Mouse (Mus musculus) ES-E14 (cell line): ENCODE measurements at regions not wholly inside any gene's neighbourhood (a gene's known extent, or its start where the extent isn't known, plus 50 kb on each side); places are given as distances from the start of the nearest gene placed in this dataset.

ENCODE experiments used
- DNase-seq: peaks from one replicate; pipeline ENCODE4 v3.0.0-alpha.2; 2013; ENCODE audit warnings: low read depth, low spot score
- H3K27ac ChIP-seq: 2 replicates; pipeline ENCODE4 v1.5.1; 2012; ENCODE audit warnings: low read depth, mild to moderate bottlenecking, low read length, moderate library complexity, mixed read lengths; ENCODE audit not compliant: poor library complexity, insufficient read depth, severe bottlenecking
- H3K36me3 ChIP-seq: 2 replicates; pipeline ENCODE4 v1.6.1; 2012; ENCODE audit warnings: mild to moderate bottlenecking, low read length, moderate library complexity, mixed read lengths; ENCODE audit not compliant: control insufficient read depth, poor library complexity, insufficient read depth, severe bottlenecking
- H3K4me1 ChIP-seq, 2 experiments: fragments of 150-350 bp in 1 of 2; sonication (generic) in 1 of 2; 2 replicates each; pipeline ENCODE4 v1.6.1; 2012; ENCODE audit warnings: low read length in 2 of 2, mild to moderate bottlenecking in 1 of 2, mixed read lengths in 1 of 2; ENCODE audit not compliant: control insufficient read depth in 2 of 2, insufficient read depth in 2 of 2, poor library complexity in 1 of 2
- H3K4me3 ChIP-seq, 2 experiments: fragments of 150-350 bp in 1 of 2; sonication (generic) in 1 of 2; 2 replicates each; pipeline ENCODE4 v1.5.1; 2012; ENCODE audit warnings: low read length in 2 of 2, low read depth in 1 of 2, mild to moderate bottlenecking in 1 of 2, mixed read lengths in 1 of 2; ENCODE audit not compliant: insufficient read depth in 1 of 2, poor library complexity in 1 of 2, severe bottlenecking in 1 of 2
- H3K9ac ChIP-seq: 2 replicates; pipeline ENCODE4 v1.6.1; 2012; ENCODE audit warnings: low read depth, mild to moderate bottlenecking, low read length, mixed read lengths; ENCODE audit not compliant: poor library complexity, insufficient read depth, severe bottlenecking
- H3K9me3 ChIP-seq: fragments of 150-350 bp; sonication (generic); 2 replicates; pipeline ENCODE4 v1.6.1; 2012; ENCODE audit warnings: low read depth, mild to moderate bottlenecking, low read length; ENCODE audit not compliant: control insufficient read depth, insufficient read depth
- CHD2 ChIP-seq: IDR thresholded peaks from 2 replicates; pipeline ENCODE4 v1.6.1; 2014; ENCODE audit warnings: mild to moderate bottlenecking, low read depth, low read length, inconsistent platforms
- HCFC1 ChIP-seq: IDR thresholded peaks from 2 replicates; pipeline ENCODE4 v1.6.1; 2012; ENCODE audit warnings: low read length, inconsistent platforms, borderline replicate concordance; ENCODE audit not compliant: insufficient read depth
- MAFK ChIP-seq: IDR thresholded peaks from 2 replicates; pipeline ENCODE4 v1.6.1; 2014; ENCODE audit warnings: mild to moderate bottlenecking, low read depth, low read length, inconsistent platforms; ENCODE audit not compliant: insufficient read depth
- ZC3H11A ChIP-seq: IDR thresholded peaks from 2 replicates; pipeline ENCODE4 v1.6.1; 2012; ENCODE audit warnings: low read depth, mild to moderate bottlenecking, inconsistent platforms, low read length, borderline replicate concordance
- ZNF384 ChIP-seq: IDR thresholded peaks from 2 replicates; pipeline ENCODE4 v1.6.1; 2012; ENCODE audit warnings: low read depth, low read length, inconsistent platforms
- in situ Hi-C, 2 experiments: fragments of 600-800 bp; cut with MboI; formaldehyde crosslinking; loops; one replicate each; pipeline ENCODE4 v1.15.1; 2025; ENCODE audit warnings: low sequenced_read_pairs in 2 of 2, inconsistent platforms in 1 of 2; ENCODE audit not compliant: unreplicated experiment in 2 of 2

DNA sequence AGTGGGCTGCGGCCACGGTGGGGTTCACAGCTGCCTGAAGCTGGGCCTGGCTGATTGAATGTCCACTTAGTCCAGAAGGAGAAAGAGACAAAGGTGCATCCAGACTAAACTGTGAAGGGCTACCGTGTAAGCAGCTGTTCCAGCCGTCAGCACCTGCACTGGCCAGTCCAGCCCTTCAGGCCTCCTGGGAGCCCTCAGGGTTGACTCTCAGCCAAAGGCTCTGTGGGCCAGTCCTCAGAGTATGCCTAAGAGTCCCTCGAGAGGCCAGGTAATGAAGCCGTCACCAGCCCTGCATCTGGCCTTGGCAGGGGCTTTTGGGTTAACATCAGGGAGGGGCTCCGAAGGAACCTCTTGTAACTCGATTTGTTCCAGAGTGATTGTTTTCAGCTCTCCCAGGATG is 187.4 kb downstream of the Gpd2 start:
- in situ Hi-C loops: no loop called here
- no peaks in the 10 kb centered on the region for H3K9me3 ChIP-seq
- DNase-seq: no peak
- H3K36me3 ChIP-seq: no peaks in the 10 kb centered on the region
- H3K4me3 ChIP-seq: no peak overlapping the region
- no peak overlapping the region for H3K9ac ChIP-seq
- TF ChIP-seq HCFC1 (no peak), ZC3H11A (no peak), CHD2 (no peak), MAFK (no peak), ZNF384 (no peak)
- no peak overlapping the region for H3K27ac ChIP-seq
- no peaks in the 10 kb centered on the region for H3K4me1 ChIP-seq

DNA sequence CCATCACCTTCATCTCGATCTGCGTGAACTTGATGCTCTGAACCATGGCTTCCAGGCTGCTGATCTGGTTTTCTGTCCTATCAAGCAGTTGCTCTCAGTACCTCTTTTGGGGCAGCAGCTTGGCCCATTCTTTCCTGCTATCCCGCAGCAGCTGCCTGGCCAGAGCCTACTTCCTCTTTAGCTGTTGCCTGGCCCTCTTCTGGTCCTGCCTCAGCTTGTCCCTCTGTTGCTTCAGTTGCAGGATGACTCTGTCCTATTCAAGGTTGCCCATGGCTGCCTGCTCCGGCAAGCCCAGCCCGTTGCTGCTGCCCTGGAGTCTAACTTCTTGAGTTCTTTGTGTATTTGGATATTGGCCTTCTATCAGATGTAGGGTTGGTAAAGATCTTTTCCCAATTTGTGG is 188.0 kb downstream of the Gpd2 start:
- H3K36me3 ChIP-seq: no peaks in the 10 kb centered on the region
- H3K9ac ChIP-seq: no peak overlapping the region
- no peak for DNase-seq
- in situ Hi-C loops: no loop called here
- TF ChIP-seq ZC3H11A (no peak), ZNF384 (no peak), CHD2 (no peak), MAFK (no peak), HCFC1 (no peak)
- no peaks in the 10 kb centered on the region for H3K4me1 ChIP-seq
- H3K9me3 ChIP-seq: no peaks in the 10 kb centered on the region
- no peak overlapping the region for H3K27ac ChIP-seq
- H3K4me3 ChIP-seq: no peak overlapping the region

DNA sequence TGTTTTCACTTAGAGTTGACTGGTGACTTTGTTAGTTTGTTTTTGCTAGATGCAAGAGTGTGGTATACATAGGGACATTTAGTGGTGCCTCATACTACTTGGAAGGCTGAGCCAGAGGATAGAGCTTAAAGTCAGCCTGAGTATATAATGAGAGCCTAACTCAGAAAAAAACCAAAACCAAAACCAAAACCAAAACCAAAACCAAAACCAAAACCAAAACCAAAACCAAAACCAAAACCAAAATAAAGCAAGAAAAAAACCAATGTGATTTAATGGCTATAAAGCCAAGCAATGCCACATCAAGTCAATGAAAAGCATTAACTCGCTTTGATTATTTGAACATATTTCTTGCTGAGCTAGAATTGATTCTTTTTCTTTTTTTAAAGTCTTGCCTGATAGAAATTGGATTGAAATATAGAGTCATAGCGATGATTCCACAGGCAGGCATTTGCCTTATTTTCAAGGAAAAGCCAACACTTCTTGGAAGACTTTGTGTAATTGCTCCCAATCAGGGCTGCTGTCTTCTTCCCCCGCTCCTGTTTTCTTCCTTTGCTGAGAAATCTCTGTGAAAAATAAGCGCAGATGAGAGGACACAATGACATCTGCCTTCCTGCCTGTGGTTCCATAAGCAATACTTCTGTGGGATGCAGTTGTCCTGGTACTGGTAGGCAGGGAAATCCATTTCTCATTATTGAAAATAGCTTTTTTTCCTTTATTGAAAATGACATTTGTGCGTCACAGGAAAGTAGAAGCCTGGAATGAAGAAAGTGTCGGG is 213.7 kb downstream of the Gpd2 start:
- H3K4me1 ChIP-seq: no peaks in the 10 kb centered on the region
- no peak overlapping the region for H3K4me3 ChIP-seq
- no peak for DNase-seq
- TF ChIP-seq ZNF384: no peak
- no peak for TF ChIP-seq HCFC1
- no peak for TF ChIP-seq ZC3H11A
- H3K9ac ChIP-seq: no peak overlapping the region
- H3K27ac ChIP-seq: no peak overlapping the region
- H3K36me3 ChIP-seq: no peaks in the 10 kb centered on the region
- in situ Hi-C loops: no loop called here
- H3K9me3 ChIP-seq: no peaks in the 10 kb centered on the region

- H3K4me3 ChIP-seq: no peak overlapping the region
Observed at GRCm38 (mm10) chr2:57453896-57454679, 216.7 kb downstream of the Gpd2 start.

More at GRCm38 (mm10) chr2:57453896-57454679, 216.7 kb downstream of the Gpd2 start:
- H3K36me3 ChIP-seq: no peaks in the 10 kb centered on the region
- no peak overlapping the region for H3K9ac ChIP-seq
- TF ChIP-seq MAFK: no peak
- no peak for TF ChIP-seq HCFC1
- no peak for TF ChIP-seq CHD2
- no peak for TF ChIP-seq ZC3H11A
- no peak for TF ChIP-seq ZNF384
- H3K27ac ChIP-seq: no peak overlapping the region
- DNase-seq: no peak
- H3K4me1 ChIP-seq: no peaks in the 10 kb centered on the region
- in situ Hi-C loops: no loop called here
- H3K9me3 ChIP-seq: no peaks in the 10 kb centered on the region
